Mouse (Mus musculus) T-cell, adult 2 months (primary cell): ENCODE measurements around the gene Ubtd2.
A peak's percentile ranks its signal among the peaks of the same experiment; 100 is the strongest.

Experiments used
- DNase-seq: peaks from one replicate; pipeline ENCODE4 v3.0.0; 2022; ENCODE audit warnings: low spot score

Ubtd2 gene

GRCm38 (mm10) chr11:32454800-32455506 lies at the start of gene Ubtd2:
TSS of gene Ubtd2 (plus strand) at chr11:32455370.
- DNase-seq: peak; percentile 90

DNA sequence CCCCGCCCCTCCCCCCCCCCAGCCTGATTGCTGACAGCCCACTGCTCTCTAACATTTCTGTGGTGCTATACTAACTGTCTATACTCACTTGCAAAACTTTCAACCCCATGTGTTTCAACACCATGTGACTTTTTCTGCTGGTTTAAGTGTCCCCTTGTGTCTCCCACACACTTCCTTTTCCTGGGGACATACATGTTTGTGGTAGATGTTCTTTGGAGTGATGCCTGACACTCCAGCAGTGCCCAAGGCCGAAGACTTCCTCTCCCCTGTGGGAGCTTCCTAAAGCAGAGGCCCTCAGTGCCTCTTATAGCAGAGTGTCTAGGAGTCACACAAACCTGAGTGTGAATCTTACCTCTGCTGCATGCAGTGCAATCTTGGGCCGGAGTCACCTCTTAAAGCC lies 47.3 kb upstream of the Ubtd2 start:
- no peak for DNase-seq

GRCm38 (mm10) chr11:32409052-32409451 lies 46.1 kb upstream of the Ubtd2 start:
- no peak for DNase-seq

GRCm38 (mm10) chr11:32409823-32410562 lies 45.2 kb upstream of the Ubtd2 start:
- no peak for DNase-seq

- no peak for DNase-seq
These were observed 35.2 kb upstream of the Ubtd2 start for GRCm38 (mm10) chr11:32420001-32420400.

- DNase-seq: no peak
These were observed 31.9 kb upstream of the Ubtd2 start for GRCm38 (mm10) chr11:32423311-32423710.

GRCm38 (mm10) chr11:32424600-32424999 lies 30.6 kb upstream of the Ubtd2 start:
- DNase-seq: no peak

DNA sequence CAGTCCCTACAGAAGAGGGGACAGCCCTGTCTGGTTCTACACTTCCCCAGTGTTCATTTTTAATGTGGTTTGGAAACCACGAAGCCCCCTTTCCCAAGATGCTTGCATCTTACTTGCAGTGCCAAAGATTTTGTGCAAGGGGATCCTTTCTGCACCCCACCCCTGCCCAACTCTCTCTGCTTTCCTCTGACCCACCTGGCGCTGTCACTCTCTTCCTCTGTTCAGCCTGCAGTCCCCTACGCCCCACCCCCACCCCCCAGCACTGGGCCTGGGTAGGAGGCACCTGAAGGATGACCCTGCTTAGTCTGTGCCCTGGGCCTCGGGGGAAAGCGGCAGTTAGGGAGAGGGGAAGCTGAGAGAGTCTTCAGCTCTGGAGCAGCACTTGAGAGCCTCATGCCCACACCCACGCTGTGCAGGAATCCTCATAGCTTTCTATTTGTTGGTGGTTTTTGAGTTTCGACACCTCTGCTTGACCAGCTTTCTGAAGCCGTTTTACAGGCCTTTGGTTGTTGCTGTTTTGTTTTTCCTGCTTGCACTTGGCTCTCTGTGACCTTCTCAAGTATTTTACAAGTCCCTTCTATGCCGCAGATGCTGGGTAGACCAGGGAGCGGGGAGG lies 30.0 kb upstream of the Ubtd2 start:
- DNase-seq: no peak

GRCm38 (mm10) chr11:32427537-32427936 lies 27.6 kb upstream of the Ubtd2 start:
- DNase-seq: no peak

GRCm38 (mm10) chr11:32435410-32436060 lies 19.6 kb upstream of the Ubtd2 start:
- DNase-seq: no peak

DNA sequence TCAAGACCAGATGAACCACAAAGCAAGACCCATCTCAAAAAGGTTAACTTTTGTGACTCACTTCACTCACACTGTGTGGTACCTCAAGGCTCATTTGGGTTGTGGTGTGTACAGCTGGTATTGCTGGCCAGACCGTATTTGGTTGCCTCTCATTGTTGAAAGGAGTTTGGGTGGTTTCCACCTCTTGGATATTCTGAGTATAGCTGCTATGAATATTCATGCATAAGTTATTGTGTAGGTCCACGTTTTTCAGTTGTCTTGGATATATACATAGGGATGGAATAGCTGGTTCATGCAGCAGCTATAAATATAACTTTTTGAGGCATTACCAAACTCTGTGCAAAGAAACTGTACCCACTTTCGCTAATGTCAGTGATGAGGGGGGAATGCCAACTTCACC lies 12.6 kb upstream of the Ubtd2 start:
- no peak for DNase-seq

- no peak for DNase-seq
These were observed 10.9 kb upstream of the Ubtd2 start for GRCm38 (mm10) chr11:32444266-32444665.

GRCm38 (mm10) chr11:32445135-32445534 lies 10.0 kb upstream of the Ubtd2 start:
- no peak for DNase-seq

DNA sequence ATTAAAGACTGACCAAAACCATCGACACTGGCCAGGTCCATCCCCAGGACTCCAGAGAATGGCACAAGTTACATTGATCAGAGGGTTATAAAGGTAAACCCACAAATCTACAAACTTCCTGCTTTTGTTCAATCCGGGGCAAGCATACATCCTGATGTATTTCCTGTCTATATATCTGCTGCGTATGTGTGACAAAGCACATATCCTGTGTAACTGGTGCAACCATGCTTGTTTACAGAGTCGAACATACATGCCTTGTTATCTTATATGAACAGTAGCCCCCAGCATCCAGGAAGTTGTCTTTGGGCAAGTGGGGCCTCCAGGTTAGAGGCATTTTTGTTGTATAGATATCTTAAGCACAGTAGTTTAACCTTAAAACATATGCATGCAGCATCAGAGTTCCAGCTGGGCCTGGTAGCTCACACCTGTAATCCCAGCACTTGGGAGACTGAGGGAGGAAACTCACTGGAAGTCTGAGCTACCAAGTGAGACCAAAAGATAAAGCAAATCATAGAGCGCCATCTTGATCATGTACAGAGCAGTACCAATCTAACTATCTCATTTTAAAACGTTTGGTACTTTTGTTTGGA lies 9.4 kb upstream of the Ubtd2 start:
- DNase-seq: peak; percentile 40

DNA sequence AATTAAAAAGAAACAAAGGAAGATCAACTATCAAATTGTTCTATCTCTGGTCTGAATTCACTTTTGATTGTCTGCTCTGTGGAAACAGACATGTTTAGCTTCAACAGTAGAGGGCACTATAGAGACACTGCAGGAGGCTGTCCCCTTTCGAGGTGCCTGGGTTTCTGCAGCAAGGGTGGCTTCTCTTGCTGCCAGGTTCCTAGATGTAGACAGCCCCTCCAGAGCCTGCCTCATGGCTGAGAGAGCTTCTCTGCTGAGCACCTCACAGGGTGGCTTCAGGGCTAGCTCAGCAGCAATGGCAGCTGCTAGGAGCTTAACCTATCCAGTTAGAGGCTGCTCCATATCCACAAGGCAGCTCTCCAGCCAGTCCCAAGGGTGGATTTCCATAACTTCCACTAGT lies 5.0 kb upstream of the Ubtd2 start:
- DNase-seq: peak; percentile 62

GRCm38 (mm10) chr11:32451306-32451705 lies 3.9 kb upstream of the Ubtd2 start:
- DNase-seq: no peak

DNA sequence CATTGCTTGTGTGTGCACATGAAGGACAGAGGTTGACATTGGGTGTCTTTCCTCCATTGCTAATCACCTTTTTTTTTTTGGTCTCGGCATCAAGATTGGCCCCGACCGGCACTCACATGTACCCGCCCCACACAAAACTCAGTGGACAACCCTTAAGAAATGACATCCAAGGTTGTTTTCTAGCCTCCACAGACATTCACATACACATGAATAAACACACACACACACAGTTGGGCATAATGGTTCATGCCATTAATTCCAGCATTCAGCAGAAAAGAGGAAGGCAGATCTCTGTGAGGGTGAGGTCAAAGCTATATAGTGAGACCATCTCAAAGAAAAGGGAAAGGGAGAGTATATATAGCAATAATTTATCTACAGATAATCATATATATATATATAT lies 2.4 kb upstream of the Ubtd2 start:
- no peak for DNase-seq

DNA sequence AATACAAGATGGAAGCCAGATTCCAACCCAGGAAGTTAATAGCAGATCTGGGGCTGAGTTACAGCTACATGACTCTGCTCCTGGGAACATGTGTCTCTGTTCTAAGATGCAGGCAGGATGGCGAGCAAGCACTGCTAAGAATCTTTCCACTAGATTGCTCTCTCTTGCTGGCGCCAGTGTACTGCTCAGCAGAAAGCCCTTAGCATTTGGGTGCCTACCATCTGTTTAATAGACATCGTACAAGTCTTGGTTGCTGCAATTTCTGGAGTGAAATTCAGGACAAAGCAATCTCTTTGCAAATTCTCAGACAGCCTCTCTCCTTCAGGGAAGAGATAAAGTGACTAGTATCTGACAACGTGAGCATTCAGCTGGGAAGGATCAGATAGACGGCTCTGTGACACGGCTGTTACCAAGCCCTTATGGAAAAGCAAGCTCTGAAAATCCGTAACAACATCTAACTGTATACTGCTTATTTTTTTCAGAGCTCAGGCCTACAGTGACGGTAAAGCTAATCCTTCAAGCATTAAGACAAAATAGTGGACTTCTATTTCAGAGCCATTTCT lies 1.7 kb upstream of the Ubtd2 start:
- DNase-seq: no peak

- DNase-seq: no peak
These were observed 855 bp upstream of the Ubtd2 start for GRCm38 (mm10) chr11:32454231-32454799.

- DNase-seq: peak; percentile 13
These were observed 454 bp downstream of the Ubtd2 start for GRCm38 (mm10) chr11:32455507-32456141.

- no peak for DNase-seq
These were observed 1.2 kb downstream of the Ubtd2 start for GRCm38 (mm10) chr11:32456356-32456755.
